Mouse (Mus musculus): ENCODE results near the gene 9530077C05Rik.
"Not testable (repeated sequence)": the region's sequence is repeated elsewhere in the genome, so short reads cannot be mapped to it uniquely, and the experiment has no call there.

The 9530077C05Rik gene

GRCm38 (mm10) chr9:22419877-22420276 is 8.6 kb downstream of the 9530077C05Rik start:
- no peak for DNase-seq (ENCODE audit: low spot score)

DNA sequence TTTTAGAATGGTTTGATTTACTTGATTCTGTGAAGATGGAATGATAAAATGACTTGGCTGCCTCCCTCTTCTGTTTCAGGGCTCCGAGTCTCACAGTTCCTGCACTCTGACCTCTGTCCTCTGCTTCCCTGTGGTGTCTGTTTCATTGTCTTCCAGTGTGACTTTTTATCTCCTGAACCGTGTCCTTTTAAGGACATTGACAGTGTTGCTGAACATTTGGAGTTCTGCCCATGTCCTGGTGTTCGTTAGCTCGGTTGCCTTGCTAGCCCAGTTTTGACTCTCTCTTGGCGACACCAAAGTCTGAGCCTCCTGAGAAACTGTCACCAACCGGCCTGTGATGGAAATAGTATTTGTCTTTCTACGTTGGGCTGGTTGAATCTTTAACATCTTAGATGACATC is 9.2 kb downstream of the 9530077C05Rik start:
- no peak for DNase-seq (ENCODE audit: low spot score)

DNA sequence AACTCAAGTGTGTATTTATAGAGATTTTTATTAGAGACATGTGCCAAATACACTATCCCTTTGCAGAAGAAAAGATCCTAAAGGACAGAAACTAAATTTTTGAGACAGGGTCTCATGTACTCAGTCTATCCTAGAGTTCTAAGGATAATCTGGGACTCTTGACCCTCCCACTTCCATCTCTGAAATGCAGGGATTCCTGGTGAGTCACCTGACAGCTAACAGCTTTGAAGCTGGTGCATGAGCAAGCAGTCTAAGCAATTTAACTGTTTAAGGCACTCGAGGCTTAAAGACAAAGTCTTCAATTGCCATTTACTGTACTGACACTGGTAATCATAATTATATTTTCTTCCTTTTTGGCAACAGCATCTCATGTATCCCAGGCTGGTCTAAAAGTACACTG is 11.2 kb downstream of the 9530077C05Rik start:
- no peak for DNase-seq (ENCODE audit: low spot score)

DNA sequence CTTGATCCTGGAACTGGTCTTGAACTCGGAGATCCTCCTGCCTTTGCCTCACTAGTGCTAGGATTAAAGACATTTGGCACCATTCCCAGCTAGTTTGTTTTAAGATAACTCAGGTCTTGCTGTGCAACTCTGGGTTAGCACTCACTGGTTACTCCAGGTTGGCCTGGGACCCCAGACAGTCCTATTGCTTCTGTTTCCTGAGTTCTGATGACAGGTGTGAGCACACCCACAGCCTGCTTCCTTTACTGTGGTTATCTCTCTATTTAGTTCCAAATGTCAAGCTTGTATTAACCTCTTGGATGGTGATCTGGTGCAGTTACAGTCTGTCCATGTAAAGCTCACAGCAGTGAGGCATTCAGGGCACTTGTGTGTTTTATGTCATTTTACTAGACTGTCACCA is 12.2 kb downstream of the 9530077C05Rik start:
- DNase-seq (ENCODE audit: low spot score), result no peak

DNA sequence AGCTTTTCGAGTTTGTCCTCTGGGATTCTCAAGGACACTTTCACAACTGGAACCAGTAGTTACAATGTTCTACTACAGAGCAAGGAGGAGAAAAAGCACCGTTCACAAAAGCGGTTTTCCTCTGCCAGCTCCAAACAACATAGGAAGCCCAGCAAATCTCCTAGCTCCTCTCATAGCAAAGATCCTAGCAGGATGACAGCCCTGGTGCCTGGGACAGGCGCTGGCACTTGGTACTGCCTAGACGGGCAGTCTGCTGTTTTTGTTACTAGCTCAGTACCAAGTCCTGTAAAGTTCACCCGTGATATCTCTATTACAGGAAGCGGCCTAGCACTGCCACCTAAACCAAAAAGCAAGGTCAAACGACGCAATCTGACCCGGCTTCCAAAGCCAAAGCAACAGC is 12.9 kb downstream of the 9530077C05Rik start:
- DNase-seq (ENCODE audit: low spot score), result no peak

GRCm38 (mm10) chr9:22424719-22425118 is 13.4 kb downstream of the 9530077C05Rik start:
- DNase-seq (ENCODE audit: low spot score), result no peak

DNA sequence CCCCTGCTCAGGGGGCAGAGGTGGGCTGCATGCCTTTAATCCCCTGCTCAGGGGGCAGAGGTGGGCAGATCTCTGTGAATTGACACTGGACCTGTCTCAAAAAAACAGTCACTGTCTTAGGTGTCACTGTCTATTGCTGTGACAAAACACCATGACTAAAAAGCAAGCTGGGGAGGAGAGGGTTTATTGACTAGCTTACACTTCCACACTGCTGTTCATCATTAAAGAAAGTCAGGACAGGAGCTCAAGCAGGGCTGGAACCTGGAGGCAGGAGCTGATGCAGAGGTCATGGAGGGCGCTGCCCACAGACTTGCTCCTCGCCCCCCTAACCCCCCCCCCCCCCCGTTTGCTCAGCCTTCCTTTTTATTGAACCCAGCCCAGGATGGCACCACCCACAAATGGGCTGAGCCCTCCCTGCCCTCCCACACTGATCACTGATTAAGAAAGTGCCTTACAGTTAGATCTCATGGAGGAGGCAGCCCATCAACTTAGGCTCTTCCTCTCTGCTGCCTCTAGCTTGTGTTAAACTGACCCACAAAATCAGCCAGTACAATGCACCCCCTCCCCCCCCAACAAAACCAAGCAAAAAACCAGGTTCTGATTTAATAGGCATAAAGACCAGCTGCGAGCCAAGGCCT is 16.8 kb downstream of the 9530077C05Rik start:
- DNase-seq (ENCODE audit: low spot score), result no peak

- DNase-seq (ENCODE audit: low spot score), result no peak
Observed at GRCm38 (mm10) chr9:22428666-22429410, 17.5 kb downstream of the 9530077C05Rik start.

DNA sequence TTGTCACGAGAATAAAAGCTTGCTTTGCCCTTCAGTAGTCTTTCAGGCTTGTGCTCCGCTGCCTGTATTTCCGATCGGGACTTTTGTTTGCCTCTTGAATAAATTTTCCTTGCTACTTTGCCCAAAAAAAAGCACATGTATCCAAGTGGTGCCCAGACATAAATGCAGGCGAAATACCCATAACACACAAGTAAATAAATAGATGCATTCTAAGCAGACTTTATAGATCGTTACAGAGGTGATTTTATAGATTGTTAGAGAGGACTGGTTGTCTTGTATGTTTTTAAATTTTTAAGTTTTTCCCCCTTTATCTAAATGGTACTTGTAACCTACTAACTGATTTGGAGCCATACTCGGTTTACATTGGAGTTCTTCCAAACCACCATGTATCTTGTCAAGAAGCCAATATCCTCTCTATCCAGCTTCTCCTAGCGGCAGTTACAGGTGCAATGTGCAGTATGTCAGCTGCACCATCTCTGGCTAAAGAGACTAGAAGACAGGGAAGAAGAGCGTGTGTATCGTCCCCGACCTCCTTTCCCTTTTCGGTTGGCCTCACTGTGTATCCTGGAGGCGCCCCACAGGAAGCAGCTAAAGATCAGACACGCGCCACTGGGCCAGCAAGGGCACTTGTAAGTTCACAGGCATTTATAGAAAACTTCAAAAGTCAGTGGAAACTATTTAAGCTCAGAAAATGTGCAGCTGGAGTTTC is 18.4 kb downstream of the 9530077C05Rik start:
- DNase-seq (ENCODE audit: low spot score), result no peak

DNA sequence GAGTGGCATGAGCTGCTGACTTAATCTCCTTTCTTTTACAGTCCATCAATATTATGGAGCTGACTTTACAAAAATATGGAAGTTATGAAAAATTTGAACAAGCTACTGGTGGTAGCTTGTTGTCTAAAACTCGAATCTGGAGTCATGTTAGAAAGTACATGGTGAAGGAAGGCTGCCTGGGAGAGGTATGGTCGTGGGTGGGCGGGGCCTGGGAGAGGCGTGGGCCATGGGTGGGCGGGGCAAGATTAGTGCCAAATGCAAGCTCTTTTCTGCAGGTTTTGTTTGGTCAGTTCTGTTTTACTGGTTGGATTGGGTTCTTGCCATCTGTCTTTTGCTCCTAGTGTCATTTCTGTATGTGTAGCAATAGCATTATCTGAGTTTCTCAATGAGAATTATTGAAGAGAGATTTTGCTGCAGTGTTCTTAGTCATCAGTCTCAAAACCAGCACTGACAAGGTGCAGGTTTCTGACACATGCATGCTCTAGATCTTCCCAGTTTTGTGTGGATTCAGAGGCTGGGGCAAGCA is 19.1 kb downstream of the 9530077C05Rik start:
- DNase-seq (ENCODE audit: low spot score), result no peak

- no peak for DNase-seq (ENCODE audit: low spot score)
Observed at GRCm38 (mm10) chr9:22433221-22433620, 21.9 kb downstream of the 9530077C05Rik start.

- no peak for DNase-seq (ENCODE audit: low spot score)
Observed at GRCm38 (mm10) chr9:22434101-22434500, 22.8 kb downstream of the 9530077C05Rik start.

DNA sequence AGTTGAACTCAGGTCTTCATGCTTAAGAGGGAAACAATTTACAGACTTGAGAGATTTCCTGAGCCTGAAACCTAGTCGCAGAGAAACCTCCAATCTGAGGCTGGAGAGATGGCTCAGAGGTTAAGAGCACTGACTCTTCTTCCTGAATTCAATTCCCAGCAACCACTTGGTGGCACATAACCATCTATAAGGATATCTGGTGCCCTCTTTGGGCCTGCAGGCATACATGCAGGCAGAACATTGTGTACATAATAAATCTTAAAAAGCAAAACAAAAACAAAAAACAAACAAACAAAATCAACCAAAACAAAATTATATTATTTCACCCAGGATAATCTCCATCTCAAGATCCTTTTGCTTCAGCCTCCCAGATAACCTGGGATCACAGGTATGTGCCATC is 27.5 kb downstream of the 9530077C05Rik start:
- DNase-seq (ENCODE audit: low spot score), result no peak

- no peak for DNase-seq (ENCODE audit: low spot score)
Observed at GRCm38 (mm10) chr9:22443157-22443556, 31.8 kb downstream of the 9530077C05Rik start.

DNA sequence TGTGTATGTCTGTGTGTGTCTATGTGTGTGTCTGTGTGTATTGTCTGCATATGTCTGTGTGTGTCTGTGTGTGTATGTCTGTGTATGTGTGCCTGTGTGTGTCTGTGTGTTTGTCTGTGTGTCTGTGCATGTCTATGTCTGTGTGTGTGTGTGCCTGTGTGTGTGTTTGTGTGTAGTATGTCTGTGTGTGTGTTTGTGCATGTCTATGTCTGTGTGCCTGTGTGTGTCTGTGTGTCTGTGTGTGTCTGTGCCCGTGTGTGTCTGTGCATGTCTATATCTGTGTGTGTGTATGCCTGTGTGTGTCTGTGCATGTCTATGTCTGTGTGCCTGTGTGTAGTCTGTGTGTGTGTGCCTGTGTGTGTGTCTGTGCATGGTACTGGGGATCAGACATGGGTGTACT is 33.8 kb downstream of the 9530077C05Rik start:
- no peak for DNase-seq (ENCODE audit: low spot score)

DNA sequence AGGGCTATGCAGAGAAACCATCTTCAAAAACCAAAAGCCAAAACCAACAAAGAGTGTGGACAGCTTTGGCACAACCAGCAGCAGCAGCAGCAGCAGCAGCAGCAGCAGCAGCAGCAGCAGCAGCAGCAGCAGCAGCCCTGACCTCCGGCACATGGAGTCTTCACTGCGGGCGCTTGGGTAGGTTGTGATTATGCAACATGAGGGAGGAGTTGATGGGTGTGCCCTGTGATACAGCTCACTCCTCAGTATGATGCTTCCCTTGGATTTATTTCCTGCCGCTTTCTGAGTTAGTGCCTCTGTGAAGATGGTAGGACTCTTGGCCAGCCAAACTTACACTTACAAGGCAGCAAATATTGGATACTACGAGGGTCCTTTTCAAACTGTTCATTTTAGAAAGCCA is 35.9 kb downstream of the 9530077C05Rik start:
- no peak for DNase-seq (ENCODE audit: low spot score)

GRCm38 (mm10) chr9:22448420-22448819 is 37.1 kb downstream of the 9530077C05Rik start:
- no peak for DNase-seq (ENCODE audit: low spot score)

DNA sequence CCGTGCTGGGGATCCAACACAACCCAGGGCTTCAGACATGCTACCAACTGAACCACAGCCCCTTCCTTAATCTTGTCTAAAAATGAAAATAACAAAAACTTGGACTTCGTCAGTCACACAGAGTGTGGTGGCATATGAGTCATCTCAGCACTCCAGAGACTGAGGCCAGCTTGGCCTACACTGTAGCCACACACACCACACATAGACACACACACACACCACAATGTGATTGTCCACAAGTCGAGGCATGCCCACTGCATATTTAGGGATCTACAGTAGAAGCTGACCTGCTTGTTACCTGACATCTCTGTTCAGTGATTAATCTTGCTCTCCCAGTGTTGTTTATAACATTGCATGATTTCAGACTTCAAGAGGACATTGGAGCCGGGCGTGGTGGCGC is 37.9 kb downstream of the 9530077C05Rik start:
- no peak for DNase-seq (ENCODE audit: low spot score)

- DNase-seq (ENCODE audit: low spot score), result no peak
Observed at GRCm38 (mm10) chr9:22452697-22453096, 41.4 kb downstream of the 9530077C05Rik start.

DNA sequence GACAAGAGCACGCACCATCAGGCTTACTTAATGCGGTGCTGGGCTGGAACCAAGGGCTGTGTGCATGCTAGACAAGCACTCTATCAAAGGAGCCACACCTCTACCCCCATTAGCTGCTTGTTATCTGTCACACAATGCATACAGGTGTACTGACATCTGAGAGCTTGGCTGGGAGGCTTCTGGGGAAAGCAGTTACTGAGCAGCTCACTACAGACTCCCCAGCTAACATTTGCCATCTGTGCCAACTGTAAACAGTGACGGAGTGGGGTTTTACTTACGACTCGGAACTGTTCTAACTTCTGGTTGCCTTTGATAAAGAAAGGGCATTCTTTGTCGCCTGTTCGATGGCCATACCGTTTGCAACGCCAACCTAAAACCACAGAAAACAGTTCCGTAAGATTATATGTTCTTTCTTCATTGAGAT is 42.2 kb downstream of the 9530077C05Rik start:
- DNase-seq (ENCODE audit: low spot score), result no peak

DNA sequence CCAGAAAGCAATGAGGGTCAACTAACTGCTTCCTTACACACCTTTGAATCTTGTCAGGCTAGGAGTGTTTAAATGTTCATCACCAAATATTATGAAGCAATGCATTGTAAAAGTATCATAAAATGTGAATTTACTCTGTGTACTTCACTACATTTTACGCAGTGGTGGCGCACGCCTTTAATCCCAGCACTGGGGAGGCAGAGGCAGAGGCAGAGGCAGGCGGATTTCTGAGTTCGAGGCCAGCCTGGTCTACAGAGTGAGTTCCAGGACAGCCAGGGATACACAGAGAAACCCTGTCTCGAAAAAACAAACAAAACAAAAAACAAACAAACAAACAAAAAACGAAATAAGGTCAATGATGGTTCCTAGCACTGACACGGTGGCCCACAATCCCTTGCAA is 42.7 kb downstream of the 9530077C05Rik start, which contains the start of gene Gm17545:
Gene Gm17545 (plus strand): TSS at position 301 of the 400 bp plus-strand sequence.
- not testable (repeated sequence) for DNase-seq (ENCODE audit: low spot score)

GRCm38 (mm10) chr9:22455041-22455440 is 43.7 kb downstream of the 9530077C05Rik start:
- no peak for DNase-seq (ENCODE audit: low spot score)

Data from urinary bladder, postnatal 14 days (tissue).